Mouse (Mus musculus) layer of hippocampus, adult 8-10 months (tissue): Measurements from ENCODE around the gene Rfng. TPM values are rescaled to one million over a fixed set of nuclear protein-coding genes. Genes with fewer than 3 reads are reported as not detected.

Experiments used
- total RNA-seq, 4 experiments: library from RNA; stranded (reverse); gene quantifications; 2 replicates each; pipeline ENCODE4 v1.2.4; 2022

Gene Rfng
- total RNA-seq, 4 experiments from 2014 or later: 55.7 to 63.5 (median 61.8) TPM

Other genes starting within 250 kb of the Rfng start
- gene Mcrip1, start 234.5 kb downstream of the Rfng start, total RNA-seq: 10 to 100 TPM; 61.1 to 68.7 (median 63.3) TPM
- not detected for gene Ppp1r27, start 233.1 kb downstream of the Rfng start, total RNA-seq
- gene P4hb, start 211.0 kb downstream of the Rfng start, total RNA-seq: 100 to 1,000 TPM; 119 to 147 (median 134) TPM
- gene Arhgdia, start 202.6 kb downstream of the Rfng start, total RNA-seq: 100 to 1,000 TPM; 268 to 314 (median 278) TPM
- gene Alyref, start 185.8 kb downstream of the Rfng start, total RNA-seq: 10 to 100 TPM; 38.1 to 61.8 (median 52.9) TPM
- gene Anapc11, start 185.8 kb downstream of the Rfng start, total RNA-seq: 10 to 100 TPM; 91.1 to 99.6 (median 93.6) TPM
- gene Npb, start 175.7 kb downstream of the Rfng start, total RNA-seq: 1 to 10 TPM in 3 of 4 experiments, not detected in 1; 1.3 to 2.7 (median 1.5) TPM
- 100 to 1,000 TPM; 142 to 164 (median 149) TPM for gene Pcyt2, start 166.3 kb downstream of the Rfng start, total RNA-seq
- gene Sirt7, start 159.0 kb downstream of the Rfng start, total RNA-seq: 10 to 100 TPM; 43.5 to 49.9 (median 45.4) TPM
- 10 to 100 TPM; 70.7 to 89.1 (median 77.4) TPM for gene Mafg, start 150.6 kb downstream of the Rfng start, total RNA-seq
- gene Pycr1, start 140.4 kb downstream of the Rfng start, total RNA-seq: 1 to 10 TPM; 1.1 to 1.6 (median 1.3) TPM
- gene Myadml2, start 136.0 kb downstream of the Rfng start, total RNA-seq: 1 to 10 TPM; 3.6 to 8.2 (median 6.0) TPM
- gene Notum, start 123.0 kb downstream of the Rfng start, total RNA-seq: 1 to 10 TPM; 1.5 to 5.4 (median 5.2) TPM
- gene Aspscr1, start 111.2 kb downstream of the Rfng start, total RNA-seq: 10 to 100 TPM; 53.0 to 61.0 (median 55.6) TPM
- 10 to 100 TPM; 12.9 to 22.1 (median 17.2) TPM for gene Cenpx, start 70.5 kb downstream of the Rfng start, total RNA-seq
- gene Lrrc45, start 70.3 kb downstream of the Rfng start, total RNA-seq: 10 to 100 TPM; 51.1 to 67.4 (median 65.7) TPM
- gene Rac3, start 62.7 kb downstream of the Rfng start, total RNA-seq: 10 to 100 TPM; 33.5 to 43.1 (median 37.5) TPM
- 10 to 100 TPM in 3 of 4 experiments, 1 to 10 TPM in 1; 8.7 to 21.6 (median 14.5) TPM for gene Dcxr, start 56.9 kb downstream of the Rfng start, total RNA-seq
- 1 to 10 TPM; 1.6 to 3.7 (median 2.5) TPM for gene Cbr2, start 52.1 kb downstream of the Rfng start, total RNA-seq
- 10 to 100 TPM; 16.7 to 32.0 (median 24.2) TPM for gene Hmga1b, start 21.4 kb downstream of the Rfng start, total RNA-seq
- gene Gps1, start 65 bp upstream of the Rfng start, total RNA-seq: 100 to 1,000 TPM; 141 to 151 (median 144) TPM
- gene Dus1l, start 12.2 kb upstream of the Rfng start, total RNA-seq: 10 to 100 TPM; 48.3 to 53.3 (median 49.9) TPM
- 100 to 1,000 TPM; 187 to 227 (median 208) TPM for gene Fasn, start 40.3 kb upstream of the Rfng start, total RNA-seq
- 10 to 100 TPM in 1 of 4 experiments, 1 to 10 TPM in 3; 9.0 to 10.0 (median 9.5) TPM for gene Ccdc57, start 148.7 kb upstream of the Rfng start, total RNA-seq
- 10 to 100 TPM in 1 of 4 experiments, 1 to 10 TPM in 3; 2.1 to 11.0 (median 7.0) TPM for gene Slc16a3, start 164.3 kb upstream of the Rfng start, total RNA-seq
- gene Csnk1d, start 207.1 kb upstream of the Rfng start, total RNA-seq: 100 to 1,000 TPM; 120 to 153 (median 134) TPM